Mouse (Mus musculus): Measurements from ENCODE around the gene Perm1. TPM values are rescaled to one million over a fixed set of nuclear protein-coding genes. Genes with fewer than 3 reads are reported as not detected.

Gene Perm1
- polyA plus RNA-seq, 1 experiment from 2014 or later: 0.72 TPM

Small RNAs within 50 kb of the gene (microRNA-seq; reads per million reads assigned to microRNA genes)
- 4.8 reads per million, percentile 38 among the genes with 10 or more reads in this experiment for gene Mir7658 (ENCODE audit: borderline number of aligned reads)

Other genes starting within 250 kb of the Perm1 start
- gene B3galt6, start 223.2 kb upstream of the Perm1 start, polyA plus RNA-seq (2014; fragmentation: Nextera tagmentation; extraction: Ambion mirVana): 10.1 and 11.6 TPM in 2 replicates
- 138 and 147 TPM in 2 replicates for gene Sdf4, start 223.0 kb upstream of the Perm1 start, polyA plus RNA-seq (2014; fragmentation: Nextera tagmentation; extraction: Ambion mirVana)
- 0.21 and 0.37 TPM in 2 replicates for gene Tnfrsf4, start 202.0 kb upstream of the Perm1 start, polyA plus RNA-seq (2014; fragmentation: Nextera tagmentation; extraction: Ambion mirVana)
- 1.3 and 1.7 TPM in 2 replicates for gene Tnfrsf18, start 189.7 kb upstream of the Perm1 start, polyA plus RNA-seq (2014; fragmentation: Nextera tagmentation; extraction: Ambion mirVana)
- 0.36 TPM in 1 of 2 replicates, not detected in the other for gene Ttll10, start 156.5 kb upstream of the Perm1 start, polyA plus RNA-seq (2014; fragmentation: Nextera tagmentation; extraction: Ambion mirVana)
- gene 9430015G10Rik, start 105.9 kb upstream of the Perm1 start, polyA plus RNA-seq (2014; fragmentation: Nextera tagmentation; extraction: Ambion mirVana): 23.6 and 26.5 TPM in 2 replicates
- 0.10 TPM in 1 of 2 replicates, not detected in the other for gene Rnf223, start 85.4 kb upstream of the Perm1 start, polyA plus RNA-seq (2014; fragmentation: Nextera tagmentation; extraction: Ambion mirVana)
- gene Agrn, start 18.4 kb upstream of the Perm1 start, polyA plus RNA-seq (2014; fragmentation: Nextera tagmentation; extraction: Ambion mirVana): 36.7 and 44.8 TPM in 2 replicates
- 0.29 and 0.41 TPM in 2 replicates for gene Isg15, start 15.1 kb upstream of the Perm1 start, polyA plus RNA-seq (2014; fragmentation: Nextera tagmentation; extraction: Ambion mirVana)
- gene AW011738, start 12.6 kb upstream of the Perm1 start, polyA plus RNA-seq (2014; fragmentation: Nextera tagmentation; extraction: Ambion mirVana): 0.70 and 1.0 TPM in 2 replicates
- 8.7 and 12.2 TPM in 2 replicates for gene Plekhn1, start 19.0 kb downstream of the Perm1 start, polyA plus RNA-seq (2014; fragmentation: Nextera tagmentation; extraction: Ambion mirVana)
- 47.8 and 50.4 TPM in 2 replicates for gene Noc2l, start 20.1 kb downstream of the Perm1 start, polyA plus RNA-seq (2014; fragmentation: Nextera tagmentation; extraction: Ambion mirVana)
- 4.3 TPM in 2 replicates for gene Samd11, start 39.8 kb downstream of the Perm1 start, polyA plus RNA-seq (2014; fragmentation: Nextera tagmentation; extraction: Ambion mirVana)
- not detected in 2 replicates for gene Vmn2r-ps159, start 115.2 kb downstream of the Perm1 start, polyA plus RNA-seq (2014; fragmentation: Nextera tagmentation; extraction: Ambion mirVana)

Data from heart, embryonic 11.5 days (tissue).